Mouse (Mus musculus): ENCODE measurements around the gene Gm4498. TPM values are rescaled to one million over a fixed set of nuclear protein-coding genes. Genes with fewer than 3 reads are reported as not detected.
"Not testable (repeated sequence)": the region's sequence is repeated elsewhere in the genome, so short reads cannot be mapped to it uniquely, and the experiment has no call there.

The Gm4498 gene
- total RNA-seq (2021): not detected

DNA sequence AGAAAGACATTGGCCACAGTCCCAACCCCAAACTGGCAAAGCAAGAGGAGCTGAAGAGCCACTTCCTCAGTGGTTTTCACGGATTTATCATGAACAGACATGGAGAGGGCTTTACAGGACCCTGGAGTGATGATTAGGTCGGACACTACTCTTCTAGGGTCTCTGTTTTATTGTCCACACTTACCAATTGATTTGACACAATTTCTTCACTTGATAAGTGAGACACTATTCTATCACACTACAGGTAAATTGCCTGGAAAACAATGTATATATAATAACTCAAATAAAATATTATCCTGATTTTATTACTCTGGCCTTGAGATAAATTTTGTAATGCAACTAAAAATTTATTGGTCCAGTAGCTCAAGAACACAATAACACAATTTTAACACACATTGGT, at the start of gene Gm4498:
Gene Gm4498, minus strand, starts transcription at position 101 of the 400 bp plus-strand sequence.
- DNase-seq (ENCODE audit: low spot score in 2 of 2); intact Hi-C loops (cut with DNase I): not testable (repeated sequence)

DNA sequence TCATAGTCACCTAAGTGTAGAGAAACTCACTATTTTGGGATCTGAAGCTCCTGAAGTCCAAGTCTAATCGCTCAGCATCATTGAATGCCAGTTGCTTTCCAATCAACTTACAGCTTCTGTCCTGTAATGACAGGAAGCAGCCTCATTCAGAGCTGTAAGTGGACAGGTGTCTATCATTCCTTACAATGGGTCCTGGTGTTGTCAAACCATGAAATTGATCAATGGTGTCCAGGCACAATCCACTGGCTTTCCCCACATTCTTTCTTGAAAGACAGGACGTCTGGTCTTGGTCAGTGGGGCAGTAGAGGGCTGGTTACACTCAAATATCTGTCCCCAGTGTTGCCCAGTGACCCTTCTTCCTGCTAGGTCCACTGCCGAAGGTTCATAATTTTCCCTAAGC, 29.1 kb upstream of the Gm4498 start, which contains the start of gene Gm5890:
Gene Gm5890, minus strand, starts transcription at position 101 of the 400 bp plus-strand sequence.
- DNase-seq (ENCODE audit: low spot score in 2 of 2); intact Hi-C loops (cut with DNase I): not testable (repeated sequence)

DNA sequence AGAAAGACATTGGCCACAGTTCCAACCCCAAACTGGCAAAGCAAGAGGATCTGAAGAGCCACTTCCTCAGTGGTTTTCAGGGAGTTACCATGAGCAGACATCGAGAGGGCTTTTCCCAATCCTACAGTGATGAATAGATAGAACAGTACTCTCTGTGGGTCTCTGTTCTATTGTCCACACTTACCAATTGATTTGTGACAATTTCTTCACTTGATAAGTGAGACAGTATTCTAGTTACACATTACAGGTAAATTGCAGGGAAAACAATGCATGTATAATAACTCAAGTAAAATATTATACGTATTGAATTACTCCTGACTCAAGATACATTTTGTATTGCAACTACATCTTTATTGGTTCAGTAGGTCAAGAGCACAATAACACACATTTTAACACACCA, 28.1 kb downstream of the Gm4498 start, which contains the start of gene Gm6164:
Gene Gm6164, minus strand, starts transcription at position 101 of the 400 bp plus-strand sequence.
- intact Hi-C loops (cut with DNase I); DNase-seq (ENCODE audit: low spot score in 2 of 2): not testable (repeated sequence)

DNA sequence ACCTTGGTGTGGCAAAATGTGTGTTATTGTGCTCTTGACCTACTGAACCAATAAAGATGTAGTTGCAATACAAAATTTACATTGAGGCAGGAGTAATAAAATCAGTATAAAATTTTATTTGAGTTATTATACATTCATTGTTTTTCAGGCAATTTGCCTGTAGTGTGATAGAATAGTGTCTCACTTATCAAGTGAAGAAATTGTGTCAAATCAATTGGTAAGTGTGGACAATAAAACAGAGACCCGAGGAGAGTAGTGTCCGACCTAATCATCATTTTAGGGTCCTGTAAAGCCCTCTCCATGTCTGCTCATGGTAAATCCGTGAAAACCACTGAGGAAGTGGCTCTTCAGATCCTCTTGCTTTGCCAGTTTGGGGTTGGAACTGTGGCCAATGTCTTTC, 40.2 kb downstream of the Gm4498 start, which contains the start of gene Vmn1r95:
Gene Vmn1r95, plus strand, starts transcription at position 301 of the 400 bp plus-strand sequence.
- intact Hi-C loops (cut with DNase I); DNase-seq (ENCODE audit: low spot score in 2 of 2): not testable (repeated sequence)

Other genes with a start within 250 kb of the Gm4498 start
- not detected for gene Nlrp9b, start 242.4 kb downstream of the Gm4498 start, total RNA-seq (2021)
- gene Vmn1r91, start 134.1 kb downstream of the Gm4498 start, total RNA-seq (2021): not detected
- gene Gm16442, start 111.2 kb downstream of the Gm4498 start, total RNA-seq (2021): not detected
- gene Vmn1r93, start 94.7 kb downstream of the Gm4498 start, total RNA-seq (2021): not detected
- not detected for gene Vmn1r94, start 65.5 kb downstream of the Gm4498 start, total RNA-seq (2021)
- not detected for gene Vmn1r95, start 40.1 kb downstream of the Gm4498 start, total RNA-seq (2021)
- not detected for gene Gm6164, start 28.2 kb downstream of the Gm4498 start, total RNA-seq (2021)
- gene Gm5890, start 29.0 kb upstream of the Gm4498 start, total RNA-seq (2021): not detected
- gene Gm4133, start 100.2 kb upstream of the Gm4498 start, total RNA-seq (2021): not detected
- gene Gm5728, start 141.6 kb upstream of the Gm4498 start, total RNA-seq (2021): not detected
- gene Vmn1r100, start 184.1 kb upstream of the Gm4498 start, total RNA-seq (2021): not detected
- gene Vmn1r101, start 208.8 kb upstream of the Gm4498 start, total RNA-seq (2021): not detected
- not detected for gene Gm10670, start 241.1 kb upstream of the Gm4498 start, total RNA-seq (2021)

All from left cerebral cortex, postnatal 25 days (tissue).